Comparison of ENCODE assay signal across 8 mouse cellular contexts in genomic region chr11:43434024-43434407, GRCm38 (mm10). TPM values are rescaled to one million over a fixed set of nuclear protein-coding genes. Genes with fewer than 3 reads are reported as not detected.
DNase-seq lines count a peak whose midpoint lies in the region; ATAC-seq and TF ChIP-seq lines count a peak whose summit lies in the region.

No protein-coding gene starts in this region.

- peaks cover 15% of the 10 kb centered on the region for H3K36me3 ChIP-seq in heart, embryonic 16.5 days (ENCODE audit: control insufficient read depth, insufficient read depth)
- peaks cover 18% of the 10 kb centered on the region for H3K36me3 ChIP-seq in hindbrain, embryonic 12.5 days
- peaks cover 16% of the 10 kb centered on the region for H3K36me3 ChIP-seq in midbrain, embryonic 12.5 days

- H3K27ac ChIP-seq in heart, embryonic 16.5 days (ENCODE audit: low read length): peak overlapping the region; percentile 36
- H3K27ac ChIP-seq in hindbrain, embryonic 12.5 days: no peak overlapping the region
- peak overlapping the region; percentile 56; the same call in 1 of the 2 replicates for H3K27ac ChIP-seq in midbrain, embryonic 12.5 days (replicated peaks)

- in situ Hi-C loops in Patski (cut with MboI; ENCODE audit: low pct_unique_long_range_greater_than_20kb): no loop called here

- TF ChIP-seq CTCF in Patski (IDR thresholded peaks at IDR 0.05): no peak

- H3K4me1 ChIP-seq in heart, embryonic 16.5 days (ENCODE audit: control insufficient read depth, insufficient read depth, low read length): peaks cover 8% of the 10 kb centered on the region
- peaks cover 9% of the 10 kb centered on the region for H3K4me1 ChIP-seq in hindbrain, embryonic 12.5 days
- H3K4me1 ChIP-seq in midbrain, embryonic 12.5 days: peaks cover 7% of the 10 kb centered on the region

- 2% methylated on average over 9 of the region's 9 CpGs for WGBS in heart, embryonic 16.5 days
- WGBS in hindbrain, embryonic 12.5 days: 4% methylated on average over 9 of the region's 9 CpGs
- WGBS in midbrain, embryonic 12.5 days: 10% methylated on average over 9 of the region's 9 CpGs

- DNase-seq in heart, adult 18-20 months: no peak
- peak; percentile 2 for DNase-seq in Patski (ENCODE audit: low read depth, low spot score)
- no peak for DNase-seq in gastrocnemius, postnatal 4 days (ENCODE audit: low spot score in 2 of 2)
- no peak for DNase-seq in layer of hippocampus, postnatal 14 days (ENCODE audit: low spot score in 2 of 2)
- DNase-seq in cerebellum, postnatal 14 days: no peak

- peak overlapping the region; percentile 85 for H3K4me2 ChIP-seq in heart, embryonic 16.5 days (ENCODE audit: low read depth, low read length)
- peak overlapping the region; percentile 86 for H3K4me2 ChIP-seq in hindbrain, embryonic 12.5 days (replicated peaks)
- peak overlapping the region; percentile 86 for H3K4me2 ChIP-seq in midbrain, embryonic 12.5 days (replicated peaks)

- CTCF ChIA-PET in Patski (lab: Charles Lee): no interaction called here

- peak overlapping the region; percentile 93 for H3K4me3 ChIP-seq in heart, embryonic 16.5 days (ENCODE audit: low read length)
- peak overlapping the region; percentile 72 for H3K4me3 ChIP-seq in hindbrain, embryonic 12.5 days
- peak overlapping the region; percentile 88 for H3K4me3 ChIP-seq in midbrain, embryonic 12.5 days

- H3K27me3 ChIP-seq in heart, embryonic 16.5 days (ENCODE audit: control insufficient read depth, insufficient read depth, low read length): no peaks in the 10 kb centered on the region
- no peaks in the 10 kb centered on the region for H3K27me3 ChIP-seq in Patski
- no peaks in the 10 kb centered on the region for H3K27me3 ChIP-seq in hindbrain, embryonic 12.5 days
- no peaks in the 10 kb centered on the region for H3K27me3 ChIP-seq in midbrain, embryonic 12.5 days

- H3K9me3 ChIP-seq in heart, embryonic 16.5 days (replicated peaks; ENCODE audit: control insufficient read depth, low read length): no peaks in the 10 kb centered on the region
- no peaks in the 10 kb centered on the region for H3K9me3 ChIP-seq in hindbrain, embryonic 12.5 days (replicated peaks)
- H3K9me3 ChIP-seq in midbrain, embryonic 12.5 days: no peaks in the 10 kb centered on the region

- ATAC-seq in heart, embryonic 16.5 days (replicated peaks; ENCODE audit: extremely low read depth, insufficient read depth, low FRiP score): peak; percentile 40; the same call in 1 of the 2 replicates
- ATAC-seq in Patski: peak; percentile 33
- ATAC-seq in hindbrain, embryonic 12.5 days (ENCODE audit: low FRiP score): peak; percentile 66
- ATAC-seq in midbrain, embryonic 12.5 days (ENCODE audit: low FRiP score, low read depth): peak; percentile 61

- POLR2A ChIA-PET in Patski (lab: Charles Lee): no interaction called here

- peak overlapping the region; percentile 84 for H3K9ac ChIP-seq in heart, embryonic 16.5 days (ENCODE audit: low read length)
- H3K9ac ChIP-seq in hindbrain, embryonic 12.5 days: peak overlapping the region; percentile 68
- peak overlapping the region; percentile 71 for H3K9ac ChIP-seq in midbrain, embryonic 12.5 days (replicated peaks)

RNA-seq across cellular contexts. Expression of gene Slu7, which starts 0.5 kb away (rescaled TPM):
- polyA plus RNA-seq in heart, embryonic 16.5 days (2015; fragmentation: Nextera tagmentation; extraction: Ambion mirVana): 37.6 and 40.5 TPM in 2 replicates
- total RNA-seq in heart, adult 18-20 months (2021): 10 to 100 TPM; 30.2 to 34.6 TPM
- 55.8 TPM for polyA plus RNA-seq in Patski (2021)
- 74.0 and 75.0 TPM in 2 replicates for polyA plus RNA-seq in hindbrain, embryonic 12.5 days (2016; fragmentation: Nextera tagmentation; extraction: Ambion mirVana)
- polyA plus RNA-seq in midbrain, embryonic 12.5 days (2016; fragmentation: Nextera tagmentation; extraction: Ambion mirVana): 66.7 and 73.5 TPM in 2 replicates
- 10 to 100 TPM; 32.7 to 35.5 TPM for total RNA-seq in gastrocnemius, postnatal 4 days (2021)
- total RNA-seq in layer of hippocampus, postnatal 14 days (2021): 10 to 100 TPM; 43.5 to 45.0 TPM

RNA-seq across cellular contexts. Expression of gene Pttg1, which starts 8.0 kb away (rescaled TPM):
- 110 and 121 TPM in 2 replicates for polyA plus RNA-seq in heart, embryonic 16.5 days (2015; fragmentation: Nextera tagmentation; extraction: Ambion mirVana)
- 10 to 100 TPM; 85.4 to 89.1 TPM for total RNA-seq in heart, adult 18-20 months (2021)
- 32.4 TPM for polyA plus RNA-seq in Patski (2021)
- polyA plus RNA-seq in hindbrain, embryonic 12.5 days (2016; fragmentation: Nextera tagmentation; extraction: Ambion mirVana): 69.8 and 85.6 TPM in 2 replicates
- polyA plus RNA-seq in midbrain, embryonic 12.5 days (2016; fragmentation: Nextera tagmentation; extraction: Ambion mirVana): 73.3 and 76.1 TPM in 2 replicates
- 10 to 100 TPM; 25.7 to 25.9 TPM for total RNA-seq in gastrocnemius, postnatal 4 days (2021)
- total RNA-seq in layer of hippocampus, postnatal 14 days (2021): 10 to 100 TPM; 21.2 to 24.3 TPM

RNA-seq across cellular contexts. Expression of gene C1qtnf2, which starts 40.1 kb away (rescaled TPM):
- 6.2 and 6.3 TPM in 2 replicates for polyA plus RNA-seq in heart, embryonic 16.5 days (2015; fragmentation: Nextera tagmentation; extraction: Ambion mirVana)
- total RNA-seq in heart, adult 18-20 months (2021): 1 to 10 TPM; 3.8 to 4.2 TPM
- polyA plus RNA-seq in Patski (2021): not detected
- polyA plus RNA-seq in hindbrain, embryonic 12.5 days (2016; fragmentation: Nextera tagmentation; extraction: Ambion mirVana): 5.2 and 5.4 TPM in 2 replicates
- polyA plus RNA-seq in midbrain, embryonic 12.5 days (2016; fragmentation: Nextera tagmentation; extraction: Ambion mirVana): 3.7 and 4.5 TPM in 2 replicates
- 10 to 100 TPM; 41.2 to 45.0 TPM for total RNA-seq in gastrocnemius, postnatal 4 days (2021)
- 1 to 10 TPM; 3.1 to 3.6 TPM for total RNA-seq in layer of hippocampus, postnatal 14 days (2021)
